Mouse (Mus musculus) ES-Bruce4 (cell line): ENCODE data around the gene Btbd16.

Experiments used
- CTCF ChIP-seq: IDR thresholded peaks from one replicate; pipeline ENCODE4 v1.8.1; 2011; ENCODE audit warnings: low read depth, low read length
- EP300 ChIP-seq: IDR thresholded peaks from 2 replicates; pipeline ENCODE4 v1.6.1; 2011; ENCODE audit warnings: low read depth, low read length; ENCODE audit not compliant: insufficient read depth
- POLR2A ChIP-seq: IDR thresholded peaks from one replicate; pipeline ENCODE4 v1.8.1; 2011; ENCODE audit warnings: low read length; ENCODE audit not compliant: insufficient read depth

- TF ChIP-seq POLR2A (no peak), CTCF (no peak), EP300 (no peak)
Measured at GRCm38 (mm10) chr7:130743239-130744025, 30.4 kb upstream of the Btbd16 start.
